Mouse (Mus musculus) forebrain, embryonic 14.5 days (tissue): ENCODE results near the gene Dock4. TPM values are rescaled to one million over a fixed set of nuclear protein-coding genes. Genes with fewer than 3 reads are reported as not detected.
A peak's percentile ranks its signal among the peaks of the same experiment; 100 is the strongest.

Experiments used
- ATAC-seq: fragments of 200-750 bp; cut with Nextera tagmentation; 2 replicates; pipeline ENCODE4 v1.8.0; 2017; ENCODE audit warnings: mild to moderate bottlenecking, moderate library complexity
- DNase-seq: peaks from one replicate; pipeline ENCODE4 v3.0.0-alpha.2; 2015; ENCODE audit warnings: low spot score
- H3K27ac ChIP-seq: fragments of 300-500 bp; sonication (generic); 2 replicates; pipeline ENCODE4 v1.5.1; 2014; ENCODE audit warnings: low read depth, mild to moderate bottlenecking, control low read depth, low read length, moderate library complexity
- H3K27me3 ChIP-seq: fragments of 300-500 bp; sonication (generic); replicated peaks from 2 replicates; pipeline ENCODE4 v1.6.1; 2014; ENCODE audit warnings: low read length, control low read depth, mixed read lengths; ENCODE audit not compliant: control insufficient read depth, insufficient read depth
- H3K36me3 ChIP-seq: fragments of 300-500 bp; sonication (generic); 2 replicates; pipeline ENCODE4 v1.6.1; 2014; ENCODE audit warnings: low read length, control low read depth; ENCODE audit not compliant: control insufficient read depth, insufficient read depth
- H3K4me1 ChIP-seq: fragments of 300-500 bp; sonication (generic); 2 replicates; pipeline ENCODE4 v1.6.1; 2014; ENCODE audit warnings: antibody characterized with exemption, low read length, control low read depth; ENCODE audit not compliant: control insufficient read depth, insufficient read depth
- H3K4me2 ChIP-seq: fragments of 300-500 bp; sonication (generic); 2 replicates; pipeline ENCODE4 v1.6.1; 2014; ENCODE audit warnings: mild to moderate bottlenecking, control low read depth, low read length
- H3K4me3 ChIP-seq: fragments of 300-500 bp; sonication (generic); 2 replicates; pipeline ENCODE4 v1.5.1; 2014; ENCODE audit warnings: low read depth, low read length, control low read depth
- H3K9ac ChIP-seq: fragments of 300-500 bp; sonication (generic); 2 replicates; pipeline ENCODE4 v1.6.1; 2014; ENCODE audit warnings: mild to moderate bottlenecking, low read length, control low read depth, moderate library complexity
- H3K9me3 ChIP-seq: fragments of 300-500 bp; sonication (generic); replicated peaks from 2 replicates; pipeline ENCODE4 v1.6.1; 2016; ENCODE audit warnings: low read length, control low read depth, mixed read lengths; ENCODE audit not compliant: control insufficient read depth
- WGBS: fragments of 180-500 bp; shearing (Covaris S2); extraction: QIAGEN DNeasy Blood & Tissue Kit; methylation state at CpG from one replicate; pipeline ENCODE4 v1.1.7; 2014; 5-methylcytosine and 5-hydroxymethylcytosine counted together
- polyA plus RNA-seq: library from polyadenylated mRNA; unstranded; fragments of >200 nt; fragmentation: Nextera tagmentation; extraction: Ambion mirVana; gene quantifications from 2 replicates; pipeline ENCODE4 v1.2.1, GENCODE M21; 2014

Gene Dock4
- polyA plus RNA-seq, 1 experiment from 2014 or later = 9.7 TPM

DNA sequence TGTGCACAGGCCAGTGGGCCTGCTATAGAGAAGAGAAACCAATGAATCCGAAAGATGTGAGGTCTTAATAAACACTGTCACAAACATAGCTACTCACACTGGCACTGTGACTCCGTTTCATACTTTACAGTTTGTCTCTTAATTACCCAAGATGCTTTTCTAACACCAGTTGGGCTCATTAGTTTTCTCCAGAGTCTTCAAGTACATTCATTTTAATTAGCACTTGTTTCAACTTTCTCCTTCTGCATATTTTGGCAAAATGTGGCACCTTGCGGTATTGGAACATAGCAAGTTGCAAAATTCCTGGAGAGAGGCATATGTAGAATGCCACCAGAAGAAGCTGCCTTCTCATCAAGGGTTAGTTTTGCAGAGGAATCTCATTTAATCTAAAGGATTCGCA lies 252.6 kb downstream of the Dock4 start:
- no peak overlapping the region for H3K4me3 ChIP-seq
- H3K36me3 ChIP-seq = no peaks in the 10 kb centered on the region
- no peak overlapping the region for H3K9ac ChIP-seq
- no peaks in the 10 kb centered on the region for H3K27me3 ChIP-seq
- H3K27ac ChIP-seq = no peak overlapping the region
- 0 out of 2 replicates have a peak, but pooled peaks have one; percentile 29 for ATAC-seq
- 65% methylated on average over 4 of the region's 4 CpGs for WGBS
- no peak overlapping the region for H3K4me2 ChIP-seq
- no peaks in the 10 kb centered on the region for H3K4me1 ChIP-seq
- peak; percentile 58 for DNase-seq
- H3K9me3 ChIP-seq = no peaks in the 10 kb centered on the region

DNA sequence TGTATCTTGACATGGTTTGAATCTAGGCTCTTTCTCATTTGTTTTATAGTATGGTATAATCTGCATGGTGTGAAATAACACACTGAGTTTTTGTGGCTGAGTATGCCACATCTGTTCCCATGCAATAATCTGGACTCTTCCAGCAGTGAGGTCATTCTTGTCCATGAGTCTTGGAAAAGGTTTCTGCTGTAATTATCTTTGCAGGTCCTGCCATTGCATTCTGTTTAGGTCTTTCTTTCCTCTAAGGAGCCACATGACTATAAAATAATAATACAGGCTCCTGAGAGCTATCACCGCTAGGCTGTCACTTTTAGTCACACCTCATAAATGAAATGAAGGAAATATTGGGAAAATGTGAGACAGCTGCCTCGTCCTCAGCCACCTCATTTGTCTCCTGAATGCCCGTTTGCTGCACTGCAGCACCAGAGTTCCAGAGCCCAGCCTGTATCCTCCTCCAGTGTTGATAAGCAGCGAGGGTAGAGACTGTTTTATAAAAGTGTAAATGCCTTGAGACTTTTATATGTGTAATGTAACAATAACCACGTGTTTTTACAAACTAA lies 256.6 kb downstream of the Dock4 start:
- H3K27me3 ChIP-seq = no peaks in the 10 kb centered on the region
- no peaks in the 10 kb centered on the region for H3K9me3 ChIP-seq
- DNase-seq (no peak), ATAC-seq (no peak)
- no peaks in the 10 kb centered on the region for H3K36me3 ChIP-seq
- H3K27ac ChIP-seq = no peak overlapping the region
- H3K9ac ChIP-seq = no peak overlapping the region
- no peak overlapping the region for H3K4me2 ChIP-seq
- 85% methylated on average over 5 of the region's 5 CpGs for WGBS
- no peaks in the 10 kb centered on the region for H3K4me1 ChIP-seq
- H3K4me3 ChIP-seq = no peak overlapping the region

- Histone ChIP-seq H3K27ac (no peak overlapping the region), H3K4me1 (no peaks in the 10 kb centered on the region), H3K9ac (no peak overlapping the region), H3K9me3 (no peaks in the 10 kb centered on the region), H3K36me3 (no peaks in the 10 kb centered on the region), H3K27me3 (no peaks in the 10 kb centered on the region), H3K4me2 (no peak overlapping the region), H3K4me3 (no peak overlapping the region)
- ATAC-seq = no peak
- 25% methylated on average over 5 of the region's 5 CpGs for WGBS
- DNase-seq = no peak
These were observed 258.5 kb downstream of the Dock4 start for GRCm38 (mm10) chr12:40704296-40704695.

DNA sequence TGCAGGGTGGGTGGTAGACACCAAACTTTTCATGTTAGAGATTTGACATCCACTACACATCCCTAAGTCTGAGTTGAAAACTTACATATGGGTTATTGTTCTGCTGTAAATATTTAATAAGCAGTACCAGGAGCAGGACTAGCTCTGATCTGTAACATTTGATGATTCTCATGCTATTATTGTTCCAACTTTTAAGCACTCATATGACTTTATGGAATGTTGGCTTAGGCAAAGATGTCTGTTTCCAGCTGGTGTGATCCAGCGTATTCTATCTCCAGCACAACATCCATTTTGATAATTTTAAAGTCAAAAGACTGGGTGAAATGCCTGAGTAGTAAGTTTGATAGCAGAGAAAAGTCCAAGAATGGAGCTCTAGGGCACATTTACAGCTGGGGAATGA lies 261.4 kb downstream of the Dock4 start:
- no peak overlapping the region for H3K4me3 ChIP-seq
- H3K4me1 ChIP-seq = no peaks in the 10 kb centered on the region
- DNase-seq (no peak), ATAC-seq (no peak)
- no peaks in the 10 kb centered on the region for H3K36me3 ChIP-seq
- H3K27ac ChIP-seq = no peak overlapping the region
- no peaks in the 10 kb centered on the region for H3K9me3 ChIP-seq
- no peak overlapping the region for H3K9ac ChIP-seq
- H3K4me2 ChIP-seq = no peak overlapping the region
- no peaks in the 10 kb centered on the region for H3K27me3 ChIP-seq
- WGBS = 85% methylated on average over 1 of the region's 1 CpGs

DNA sequence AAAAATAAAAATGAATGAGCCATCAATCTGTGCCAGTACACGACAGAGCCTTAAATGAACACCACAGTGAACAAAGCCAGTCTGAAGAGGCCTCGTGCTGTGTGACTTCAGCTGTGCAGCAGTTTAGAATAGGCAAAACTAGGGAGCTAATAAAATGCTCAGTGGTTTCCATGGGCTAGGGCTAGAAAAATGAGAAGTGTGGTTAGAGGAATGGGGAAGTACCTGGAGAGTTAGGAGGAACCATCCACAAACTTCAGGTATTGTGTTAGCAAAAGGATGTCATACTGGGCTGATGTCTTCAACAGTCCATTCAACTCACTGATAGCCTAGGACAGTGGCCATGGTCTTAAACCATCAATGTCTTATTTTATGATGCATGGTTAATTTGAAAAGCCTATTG lies 263.3 kb downstream of the Dock4 start:
- Histone ChIP-seq H3K9me3 (no peaks in the 10 kb centered on the region), H3K36me3 (no peaks in the 10 kb centered on the region), H3K4me3 (no peak overlapping the region), H3K9ac (no peak overlapping the region), H3K4me1 (no peaks in the 10 kb centered on the region), H3K27ac (no peak overlapping the region), H3K4me2 (no peak overlapping the region), H3K27me3 (no peaks in the 10 kb centered on the region)
- ATAC-seq (no peak), DNase-seq (no peak)
- 88% methylated on average over 2 of the region's 2 CpGs for WGBS

DNA sequence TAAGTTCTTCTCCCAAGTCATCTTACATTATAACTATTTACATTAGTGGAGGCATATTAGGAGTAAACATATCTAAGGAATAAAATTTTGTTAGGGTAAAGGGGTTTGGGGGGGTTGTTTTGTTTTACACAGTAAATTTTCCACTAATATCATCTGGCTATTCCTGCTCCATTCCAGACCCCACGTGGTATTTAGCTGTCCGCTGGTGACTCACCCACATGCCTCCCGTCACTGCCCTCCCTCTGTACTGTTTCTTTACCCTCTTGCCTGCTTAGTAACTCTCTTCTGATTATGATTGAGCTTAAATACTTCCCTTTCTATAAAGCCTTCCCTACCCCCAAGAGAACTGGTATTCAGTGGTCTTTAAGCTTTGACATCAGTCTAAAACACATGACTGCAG lies 266.5 kb downstream of the Dock4 start:
- WGBS = 91% methylated on average over 3 of the region's 3 CpGs
- Histone ChIP-seq H3K36me3 (no peaks in the 10 kb centered on the region), H3K27ac (no peak overlapping the region), H3K4me1 (no peaks in the 10 kb centered on the region), H3K4me2 (no peak overlapping the region), H3K9ac (no peak overlapping the region), H3K4me3 (no peak overlapping the region), H3K27me3 (no peaks in the 10 kb centered on the region), H3K9me3 (no peaks in the 10 kb centered on the region)
- ATAC-seq (no peak), DNase-seq (no peak)

GRCm38 (mm10) chr12:40714288-40714687 lies 268.5 kb downstream of the Dock4 start:
- H3K4me2 ChIP-seq = no peak overlapping the region
- H3K27ac ChIP-seq = no peak overlapping the region
- ATAC-seq (peak; percentile 57), DNase-seq (peak; percentile 42)
- WGBS = 24% methylated on average over 5 of the region's 5 CpGs
- no peaks in the 10 kb centered on the region for H3K36me3 ChIP-seq
- H3K9me3 ChIP-seq = no peaks in the 10 kb centered on the region
- H3K4me1 ChIP-seq = no peaks in the 10 kb centered on the region
- H3K27me3 ChIP-seq = no peaks in the 10 kb centered on the region
- no peak overlapping the region for H3K4me3 ChIP-seq
- no peak overlapping the region for H3K9ac ChIP-seq

DNA sequence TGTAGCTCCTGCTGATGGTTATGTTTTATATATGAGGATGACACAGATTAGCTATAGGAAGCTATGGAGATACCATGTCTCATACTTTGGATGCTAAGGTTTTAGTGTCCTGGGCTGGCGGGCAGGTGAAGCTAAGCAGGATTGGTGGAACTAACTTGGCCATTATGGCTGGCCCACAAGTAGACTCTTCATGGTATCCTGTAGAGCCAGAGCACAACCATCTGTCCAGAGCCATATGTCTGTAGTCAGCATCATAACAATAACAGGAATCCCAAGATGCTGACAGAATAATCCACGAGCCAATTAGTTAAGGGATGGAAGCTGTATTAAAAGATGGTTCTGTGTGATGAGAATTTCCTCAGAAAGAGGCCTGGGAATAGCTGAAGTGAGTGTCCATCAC lies 269.4 kb downstream of the Dock4 start:
- H3K4me1 ChIP-seq = no peaks in the 10 kb centered on the region
- H3K9ac ChIP-seq = no peak overlapping the region
- H3K27me3 ChIP-seq = no peaks in the 10 kb centered on the region
- H3K9me3 ChIP-seq = no peaks in the 10 kb centered on the region
- no peak overlapping the region for H3K27ac ChIP-seq
- ATAC-seq = no peak
- H3K4me3 ChIP-seq = no peak overlapping the region
- H3K36me3 ChIP-seq = no peaks in the 10 kb centered on the region
- no peak for DNase-seq
- WGBS = 81% methylated on average over 2 of the region's 2 CpGs
- H3K4me2 ChIP-seq = no peak overlapping the region

GRCm38 (mm10) chr12:40728373-40728772 lies 282.6 kb downstream of the Dock4 start:
- Histone ChIP-seq H3K27me3 (no peaks in the 10 kb centered on the region), H3K4me1 (no peaks in the 10 kb centered on the region), H3K4me3 (no peak overlapping the region), H3K27ac (no peak overlapping the region), H3K4me2 (no peak overlapping the region), H3K9ac (no peak overlapping the region), H3K9me3 (no peaks in the 10 kb centered on the region), H3K36me3 (no peaks in the 10 kb centered on the region)
- ATAC-seq (no peak), DNase-seq (no peak)
- WGBS = 89% methylated on average over 2 of the region's 2 CpGs
